Mouse (Mus musculus): ENCODE data around the gene Olfr873.
"Not testable (repeated sequence)": the region's sequence is repeated elsewhere in the genome, so short reads cannot be mapped to it uniquely, and the experiment has no call there.

Olfr873 gene

GRCm38 (mm10) chr9:20298232-20298631 lies at the start of gene Olfr873:
Olfr873 (plus strand) TSS chr9:20298532.
- no peak for DNase-seq

GRCm38 (mm10) chr9:20282051-20282450 lies 16.3 kb upstream of the Olfr873 start, which contains the start of gene Olfr39:
Olfr39 (plus strand) TSS chr9:20282351.
- DNase-seq = no peak

DNA sequence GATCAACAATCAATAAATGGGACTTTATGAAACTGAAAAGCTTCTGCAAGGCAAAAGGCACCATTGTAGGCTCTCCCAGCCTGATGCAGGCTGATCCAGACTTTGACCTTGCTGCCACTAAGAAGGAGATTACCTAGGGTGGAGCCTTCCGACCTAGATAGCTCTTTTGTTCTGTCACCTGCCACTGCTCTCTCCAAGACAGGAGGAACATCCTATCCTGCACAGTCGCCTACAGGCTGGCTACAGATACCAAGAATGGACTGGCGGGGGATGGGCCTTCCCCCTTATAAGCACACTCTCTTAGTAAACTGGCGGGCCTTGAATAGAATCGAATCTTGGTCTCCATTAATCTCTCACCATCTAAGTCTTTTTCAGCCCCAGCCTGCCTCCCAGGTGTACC lies 2.8 kb upstream of the Olfr873 start:
- not testable (repeated sequence) for DNase-seq

DNA sequence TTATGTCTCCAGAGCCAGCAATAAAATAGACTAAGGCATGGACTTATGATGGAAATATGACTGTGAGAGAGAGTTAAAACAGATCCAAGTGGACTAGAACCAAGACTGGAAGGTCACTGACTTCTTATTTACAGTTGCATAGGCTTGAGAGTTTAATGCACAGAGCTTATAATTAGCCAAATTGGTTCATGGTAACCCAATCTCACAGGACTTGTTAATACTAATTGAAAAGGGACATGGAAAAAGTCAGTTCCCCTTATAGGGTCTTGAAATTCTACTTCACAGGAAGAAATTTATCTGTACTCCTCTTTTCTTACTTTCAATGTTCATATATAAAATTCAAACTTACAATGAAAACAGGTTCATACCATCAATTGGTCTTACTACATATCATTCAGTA lies 37.7 kb downstream of the Olfr873 start, which contains the start of gene Olfr18:
Gene Olfr18, minus strand, starts transcription at position 101 of the 400 bp plus-strand sequence.
- DNase-seq = no peak

DNA sequence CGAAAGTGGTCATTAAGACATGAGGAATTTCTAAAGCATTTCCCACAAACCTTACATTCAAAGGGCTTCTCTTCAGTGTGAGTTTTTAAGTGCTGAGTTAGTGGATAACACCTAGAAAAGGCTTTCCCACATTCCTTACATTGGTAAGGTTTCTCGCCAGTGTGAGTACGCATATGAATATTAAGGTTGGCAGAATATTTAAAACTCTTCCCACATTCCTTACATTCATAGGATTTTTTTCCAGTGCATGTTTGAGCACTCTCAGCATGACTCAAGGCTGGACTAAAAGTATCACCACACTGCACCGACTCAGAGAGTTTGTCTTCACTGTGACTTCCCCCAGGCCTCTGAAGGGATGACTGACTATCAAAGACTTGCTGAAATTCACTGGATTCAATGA lies 50.2 kb downstream of the Olfr873 start:
- DNase-seq = no peak
